15 mouse cellular contexts compared by ENCODE assay signal in the genomic region with DNA sequence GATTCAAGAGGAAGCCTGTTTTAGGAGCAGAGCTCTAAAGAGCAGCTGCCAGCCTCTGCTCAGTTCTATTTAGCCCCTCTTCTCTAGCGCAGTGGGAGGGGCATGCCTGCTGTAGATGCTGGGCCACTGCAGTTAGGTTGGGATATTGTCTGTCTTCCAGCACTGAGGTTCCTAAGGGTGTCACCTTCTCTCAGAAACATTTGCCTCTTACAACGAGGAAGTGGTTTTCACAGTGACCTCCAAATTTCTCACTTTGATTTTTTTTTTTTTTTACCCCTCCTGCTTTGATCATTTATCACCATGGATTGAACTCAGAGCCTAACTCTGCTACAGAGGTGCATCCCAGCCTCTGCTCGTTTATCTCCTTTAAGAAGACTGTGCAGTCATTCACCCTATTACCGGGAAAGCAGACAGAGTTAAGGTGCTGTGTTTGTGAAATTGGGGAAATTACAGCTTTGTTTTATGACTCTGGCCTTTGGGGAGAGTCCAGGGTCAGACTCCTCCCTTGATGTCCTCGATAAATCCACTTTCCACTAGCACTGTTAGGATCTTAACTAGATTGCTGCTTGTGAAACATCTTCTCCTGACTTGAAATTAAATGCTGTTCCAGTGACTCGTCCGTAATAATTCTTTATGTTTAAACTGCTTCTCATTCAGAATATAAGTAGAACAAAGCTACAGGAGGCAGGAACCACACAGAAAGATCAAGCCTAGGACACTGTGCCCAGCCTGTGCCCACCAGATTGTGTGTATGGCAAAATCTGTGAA.
DNase-seq lines count a peak whose midpoint lies in the region; ATAC-seq lines count a peak whose summit lies in the region.
"Had no signal": no experiment of that assay in that cellular context is flagged by ENCODE, and none has a peak within 500 bp of the region (broad histone marks: within the 10 kb centered on the region; RNA-seq: fewer than 3 reads in every experiment).

No protein-coding gene starts in this region.

- peak; percentile 35 for DNase-seq in adrenal gland, postnatal 14 days
- DNase-seq in adrenal gland, adult 18-20 months (ENCODE audit: low spot score in 2 of 2) = no peak
- peak; percentile 42 for DNase-seq in 3T3-L1 (ENCODE audit: low read depth, low spot score)
- DNase-seq in NIH3T3 (ENCODE audit: low read depth) = peak; percentile 58
- DNase-seq in left cerebral cortex, postnatal 14 days (ENCODE audit: low spot score in 2 of 2) = no peak
- no peak for DNase-seq in layer of hippocampus, adult 11-12 months (ENCODE audit: low spot score)
- no peak for DNase-seq in cerebellum, postnatal 36 days
- DNase-seq: cerebellum, adult 9-11 months; heart, postnatal 10 days; lung, postnatal 10 days; retina, postnatal 1 day had no signal

- intact Hi-C loops in left cerebral cortex, postnatal 14 days (cut with DNase I) = no loop called here

- peak; percentile 36 for ATAC-seq in monocyte, adult 5-6 weeks (replicated peaks; ENCODE audit: insufficient number of reproducible peaks, low FRiP score, low TSS enrichment, poor library complexity, severe bottlenecking)
- ATAC-seq: forebrain, embryonic 14.5 days; midbrain, embryonic 15.5 days; Patski had no signal

Comparison
In these comparisons a context has a peak if more than half of its experiments do, and no peak if none do; other contexts are left out.
1. DNase-seq: peak in adrenal gland, postnatal 14 days (single experiment), 3T3-L1 (single experiment) and NIH3T3 (single experiment); none in adrenal gland, adult 18-20 months (0 of 2), left cerebral cortex, postnatal 14 days (0 of 2), layer of hippocampus, adult 11-12 months (single experiment) and cerebellum, postnatal 36 days (0 of 2).